Mouse (Mus musculus) skeletal muscle tissue, adult 2 months (tissue): ENCODE measurements around the gene Ccdc124.
A peak's percentile ranks its signal among the peaks of the same experiment; 100 is the strongest.

ENCODE experiments used
- DNase-seq: peaks from one replicate; pipeline ENCODE4 v3.0.0-alpha.2; 2012; ENCODE audit warnings: low read depth, low spot score

Gene Ccdc124

GRCm38 (mm10) chr8:70846371-70847154 is 27.2 kb downstream of the Ccdc124 start:
- no peak for DNase-seq

GRCm38 (mm10) chr8:70845108-70845507 is 28.6 kb downstream of the Ccdc124 start:
- no peak for DNase-seq

- DNase-seq = peak; percentile 76
Observed at GRCm38 (mm10) chr8:70844523-70844922, 29.2 kb downstream of the Ccdc124 start.

- DNase-seq = no peak
Observed at GRCm38 (mm10) chr8:70843941-70844340, 29.8 kb downstream of the Ccdc124 start.

GRCm38 (mm10) chr8:70843214-70843773 is 30.4 kb downstream of the Ccdc124 start:
- no peak for DNase-seq

GRCm38 (mm10) chr8:70842484-70842883 is 31.3 kb downstream of the Ccdc124 start:
- DNase-seq = no peak

GRCm38 (mm10) chr8:70841147-70842072 is 32.3 kb downstream of the Ccdc124 start:
- DNase-seq = peak; percentile 84

- no peak for DNase-seq
Observed at GRCm38 (mm10) chr8:70840590-70840989, 33.1 kb downstream of the Ccdc124 start.

- DNase-seq = peak; percentile 100
Observed at GRCm38 (mm10) chr8:70839408-70840351, 34.1 kb downstream of the Ccdc124 start, which contains the start of gene Arrdc2. TSS of gene Arrdc2 (minus strand) at chr8:70839720.

GRCm38 (mm10) chr8:70838654-70839407 is 34.9 kb downstream of the Ccdc124 start:
- DNase-seq = no peak

- DNase-seq = no peak
Observed at GRCm38 (mm10) chr8:70836666-70837065, 37.1 kb downstream of the Ccdc124 start.

GRCm38 (mm10) chr8:70834071-70834470 is 39.7 kb downstream of the Ccdc124 start:
- peak; percentile 63 for DNase-seq

GRCm38 (mm10) chr8:70833520-70833919 is 40.2 kb downstream of the Ccdc124 start:
- peak; percentile 95 for DNase-seq

- no peak for DNase-seq
Observed at GRCm38 (mm10) chr8:70833018-70833482, 40.7 kb downstream of the Ccdc124 start.

- DNase-seq = peak; percentile 81
Observed at GRCm38 (mm10) chr8:70832371-70832770, 41.4 kb downstream of the Ccdc124 start.

GRCm38 (mm10) chr8:70831517-70831916 is 42.2 kb downstream of the Ccdc124 start:
- peak; percentile 94 for DNase-seq

- DNase-seq = no peak
Observed at GRCm38 (mm10) chr8:70827796-70828195, 45.9 kb downstream of the Ccdc124 start.

GRCm38 (mm10) chr8:70827010-70827409 is 46.7 kb downstream of the Ccdc124 start:
- DNase-seq = no peak

- DNase-seq = no peak
Observed at GRCm38 (mm10) chr8:70825816-70826215, 47.9 kb downstream of the Ccdc124 start.

GRCm38 (mm10) chr8:70823802-70824201 is 49.9 kb downstream of the Ccdc124 start:
- no peak for DNase-seq
